29 mouse cellular contexts compared by ENCODE assay signal in genomic region chr16:30265611-30266010, GRCm38 (mm10). TPM values are rescaled to one million over a fixed set of nuclear protein-coding genes. Genes with fewer than 3 reads are reported as not detected.
DNase-seq lines count a peak whose midpoint lies in the region; ATAC-seq lines count a peak whose summit lies in the region.
"Had no signal": no experiment of that assay in that cellular context is flagged by ENCODE, and none has a peak within 500 bp of the region (broad histone marks: within the 10 kb centered on the region; RNA-seq: fewer than 3 reads in every experiment).

No protein-coding gene starts in this region.

- no peak for DNase-seq in heart, postnatal 25 days (ENCODE audit: low spot score)
- peak; percentile 46 for DNase-seq in 416B (ENCODE audit: low read depth)
- DNase-seq in urinary bladder, adult 2 months (ENCODE audit: low spot score): no peak
- DNase-seq in adrenal gland, postnatal 10 days: no peak
- DNase-seq: adrenal gland, adult 2 months; B cell, adult 2 months; cerebellum, adult 18-20 months; gastrocnemius, postnatal 10 days; heart, adult 18-20 months; kidney, postnatal 36 days; layer of hippocampus, postnatal 36 days; lung, embryonic 14.5 days; lung, postnatal 36 days; thymus, postnatal 14 days had no signal

- peak overlapping the region; percentile 25; the same call in 1 of the 2 replicates for H3K27ac ChIP-seq in heart, embryonic 13.5 days (replicated peaks)
- H3K27ac ChIP-seq: embryonic facial prominence, embryonic 10.5 days; hindbrain, embryonic 12.5 days; midbrain, embryonic 10.5 days had no signal

- 71% methylated on average over 4 of the region's 4 CpGs for WGBS in heart, embryonic 13.5 days

- H3K4me1 ChIP-seq in heart, embryonic 13.5 days: peaks cover 6% of the 10 kb centered on the region; the same call in 1 of the 2 replicates
- H3K4me1 ChIP-seq in megakaryocyte, embryonic 14.5 days: peaks cover 55% of the 10 kb centered on the region
- H3K4me1 ChIP-seq: hindbrain, embryonic 12.5 days had no signal

- H3K9me3 ChIP-seq in heart, embryonic 13.5 days: no peaks in the 10 kb centered on the region
- no peaks in the 10 kb centered on the region for H3K9me3 ChIP-seq in megakaryocyte, embryonic 14.5 days
- H3K9me3 ChIP-seq: embryonic facial prominence, embryonic 10.5 days; hindbrain, embryonic 12.5 days; midbrain, embryonic 10.5 days had no signal

- H3K27me3 ChIP-seq in heart, embryonic 13.5 days (replicated peaks): peaks cover 3% of the 10 kb centered on the region; the same call in 1 of the 2 replicates
- peaks cover 20% of the 10 kb centered on the region for H3K27me3 ChIP-seq in megakaryocyte, embryonic 14.5 days (replicated peaks)

- no peak overlapping the region for H3K4me3 ChIP-seq in heart, embryonic 13.5 days
- H3K4me3 ChIP-seq in megakaryocyte, embryonic 14.5 days (replicated peaks): peak overlapping the region; percentile 59
- H3K4me3 ChIP-seq: embryonic facial prominence, embryonic 10.5 days; hindbrain, embryonic 12.5 days; midbrain, embryonic 10.5 days had no signal

- H3K9ac ChIP-seq in heart, embryonic 13.5 days: no peak overlapping the region
- H3K9ac ChIP-seq: hindbrain, embryonic 12.5 days; lung, embryonic 14.5 days had no signal

- H3K4me2 ChIP-seq in heart, embryonic 13.5 days: no peak overlapping the region
- H3K4me2 ChIP-seq: hindbrain, embryonic 12.5 days; lung, embryonic 14.5 days had no signal

- H3K36me3 ChIP-seq in heart, embryonic 13.5 days: no peaks in the 10 kb centered on the region
- H3K36me3 ChIP-seq in megakaryocyte, embryonic 14.5 days (replicated peaks; ENCODE audit: low read length): no peaks in the 10 kb centered on the region
- H3K36me3 ChIP-seq: embryonic facial prominence, embryonic 10.5 days; hindbrain, embryonic 12.5 days; midbrain, embryonic 10.5 days had no signal

- intact Hi-C loops in heart, postnatal 25 days (cut with DNase I): no loop called here

- no peak for ATAC-seq in heart, embryonic 13.5 days (ENCODE audit: extremely low read depth, insufficient number of reproducible peaks, low FRiP score, low TSS enrichment)
- peak; percentile 67 for ATAC-seq in common myeloid progenitor, adult 5-6 weeks (replicated peaks; ENCODE audit: low read depth, poor library complexity, severe bottlenecking)
- ATAC-seq: forebrain, embryonic 16.5 days; intestine, postnatal 0 days had no signal

RNA-seq across cellular contexts. Expression of gene Cpn2, which starts 1.7 kb away (rescaled TPM):
- 0.08 TPM in 1 of 2 replicates, not detected in the other for polyA plus RNA-seq in heart, embryonic 13.5 days (2015; fragmentation: Nextera tagmentation; extraction: Ambion mirVana)
- total RNA-seq in heart, postnatal 25 days (2021): under 1 TPM in 1 of 2 experiments, not detected in 1; 0.11 TPM
- total RNA-seq in common myeloid progenitor, adult 5-6 weeks (2017): not detected in 2 replicates
- not detected in 2 replicates for polyA plus RNA-seq in megakaryocyte, embryonic 14.5 days (2012; ENCODE audit: insufficient read depth, low replicate concordance)
- polyA plus RNA-seq in urinary bladder, adult 2 months (2012; rRNA removed): not detected in 2 replicates
- 10 to 100 TPM; 19.5 to 28.3 TPM for total RNA-seq in adrenal gland, postnatal 10 days (2021)
- total RNA-seq: layer of hippocampus, adult 8-10 months; layer of hippocampus, postnatal 36 days; left cerebral cortex, postnatal 10 days; MEL had no signal
- polyA plus RNA-seq: cortical plate, adult 2 months; embryonic facial prominence, embryonic 10.5 days; forebrain, embryonic 16.5 days; hindbrain, embryonic 12.5 days; kidney, embryonic 14.5 days; limb, embryonic 11.5 days; lung, embryonic 14.5 days; midbrain, embryonic 10.5 days had no signal

RNA-seq across cellular contexts. Expression of gene Lrrc15, which starts 17.4 kb away (rescaled TPM):
- polyA plus RNA-seq in heart, embryonic 13.5 days (2015; fragmentation: Nextera tagmentation; extraction: Ambion mirVana): 0.15 and 0.24 TPM in 2 replicates
- total RNA-seq in heart, postnatal 25 days (2021): under 1 TPM; 0.08 TPM
- total RNA-seq in common myeloid progenitor, adult 5-6 weeks (2017): not detected in 2 replicates
- polyA plus RNA-seq in megakaryocyte, embryonic 14.5 days (2012; ENCODE audit: insufficient read depth, low replicate concordance): 0.11 TPM in 1 of 2 replicates, not detected in the other
- polyA plus RNA-seq in urinary bladder, adult 2 months (2012; rRNA removed): 0.13 and 0.15 TPM in 2 replicates
- 1 to 10 TPM in 1 of 2 experiments, under 1 TPM in 1; 0.27 to 1.3 TPM for total RNA-seq in adrenal gland, postnatal 10 days (2021)
- total RNA-seq: left cerebral cortex, postnatal 10 days; MEL; neutrophil, adult 5-6 weeks had no signal
- polyA plus RNA-seq: cortical plate, adult 2 months had no signal

RNA-seq across cellular contexts. Expression of gene Gp5, which starts 45.0 kb away (rescaled TPM):
- polyA plus RNA-seq in heart, embryonic 13.5 days (2015; fragmentation: Nextera tagmentation; extraction: Ambion mirVana): 1.8 and 2.4 TPM in 2 replicates
- total RNA-seq in heart, postnatal 25 days (2021): under 1 TPM; 0.21 to 0.56 TPM
- 11.8 and 11.9 TPM in 2 replicates for total RNA-seq in common myeloid progenitor, adult 5-6 weeks (2017)
- polyA plus RNA-seq in megakaryocyte, embryonic 14.5 days (2012; ENCODE audit: insufficient read depth, low replicate concordance): 1,707 and 3,704 TPM in 2 replicates
- 0.13 and 0.15 TPM in 2 replicates for polyA plus RNA-seq in urinary bladder, adult 2 months (2012; rRNA removed)
- under 1 TPM; 0.51 to 0.73 TPM for total RNA-seq in adrenal gland, postnatal 10 days (2021)

Comparison
In these comparisons a context has a peak if more than half of its experiments do, and no peak if none do; other contexts are left out.
1. RNA of gene Cpn2, which starts 1.7 kb away (total RNA-seq): 19.5 to 28.3 TPM in adrenal gland, postnatal 10 days; 0.11 TPM in heart, postnatal 25 days and not detected in common myeloid progenitor, adult 5-6 weeks; every median in the first group is over 10 times any median in the second.